Mouse (Mus musculus): ENCODE data around the gene Otulin. TPM values are rescaled to one million over a fixed set of nuclear protein-coding genes. Genes with fewer than 3 reads are reported as not detected.

The Otulin gene
- polyA plus RNA-seq, 1 experiment from 2014 or later, result 30.7 TPM

DNA sequence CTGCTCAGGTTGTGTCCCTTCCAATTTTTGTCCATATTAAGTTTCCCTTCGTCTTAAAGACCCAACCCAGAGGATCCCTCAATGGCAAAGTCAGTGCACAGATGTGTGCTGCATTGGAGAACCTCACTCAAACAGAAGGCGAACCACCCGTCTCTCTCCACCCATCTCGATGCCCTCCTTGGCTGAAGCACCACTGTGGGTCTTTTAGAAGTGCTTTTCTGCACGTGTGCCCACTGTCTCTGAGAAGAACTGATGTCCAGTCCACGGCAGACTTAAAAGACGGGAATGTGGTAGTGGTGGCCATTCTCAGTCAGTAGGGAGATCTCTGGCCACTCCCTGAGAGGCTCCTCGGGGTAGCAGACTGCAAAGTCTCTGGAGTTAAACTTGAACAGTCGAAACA lies 26.1 kb upstream of the Otulin start:
- Histone ChIP-seq H3K4me2 (no peak overlapping the region), H3K4me3 (no peak overlapping the region), H3K9me3 (no peaks in the 10 kb centered on the region), H3K4me1 (no peaks in the 10 kb centered on the region), H3K27me3 (no peaks in the 10 kb centered on the region), H3K9ac (no peak overlapping the region), H3K36me3 (peaks cover 9% of the 10 kb centered on the region; the same call in 1 of the 2 replicates), H3K27ac (no peak overlapping the region)
- no peak for ATAC-seq (ENCODE audit: insufficient number of reproducible peaks, insufficient read depth, low FRiP score, low TSS enrichment, low read depth)
- WGBS, result 79% methylated on average over 9 of the region's 9 CpGs

DNA sequence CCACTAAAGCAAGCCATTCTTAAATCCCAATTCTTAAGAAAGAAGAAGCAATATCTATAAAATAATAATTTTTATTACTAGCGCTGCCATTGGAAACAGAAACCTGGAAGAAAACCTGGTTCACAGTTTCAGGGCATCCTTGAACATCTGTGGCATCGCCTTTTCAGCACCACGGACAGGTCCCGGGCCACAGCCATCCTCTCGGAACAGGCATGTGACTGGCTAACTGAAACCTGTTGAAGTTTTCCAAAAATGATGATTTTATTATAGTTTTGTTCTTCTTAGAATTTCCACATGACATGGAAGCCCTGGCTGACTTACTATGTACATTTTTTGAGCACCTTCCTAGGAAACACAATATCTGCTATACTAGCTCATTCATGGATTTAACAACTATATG lies 24.5 kb upstream of the Otulin start:
- no peak overlapping the region for H3K9ac ChIP-seq
- no peak overlapping the region for H3K4me2 ChIP-seq
- H3K4me3 ChIP-seq, result no peak overlapping the region
- no peaks in the 10 kb centered on the region for H3K27me3 ChIP-seq
- no peak for ATAC-seq (ENCODE audit: insufficient number of reproducible peaks, insufficient read depth, low FRiP score, low TSS enrichment, low read depth)
- H3K4me1 ChIP-seq, result no peaks in the 10 kb centered on the region
- WGBS, result 14% methylated on average over 5 of the region's 5 CpGs
- no peaks in the 10 kb centered on the region for H3K9me3 ChIP-seq
- no peak overlapping the region for H3K27ac ChIP-seq
- H3K36me3 ChIP-seq, result peaks cover 9% of the 10 kb centered on the region; the same call in 1 of the 2 replicates

DNA sequence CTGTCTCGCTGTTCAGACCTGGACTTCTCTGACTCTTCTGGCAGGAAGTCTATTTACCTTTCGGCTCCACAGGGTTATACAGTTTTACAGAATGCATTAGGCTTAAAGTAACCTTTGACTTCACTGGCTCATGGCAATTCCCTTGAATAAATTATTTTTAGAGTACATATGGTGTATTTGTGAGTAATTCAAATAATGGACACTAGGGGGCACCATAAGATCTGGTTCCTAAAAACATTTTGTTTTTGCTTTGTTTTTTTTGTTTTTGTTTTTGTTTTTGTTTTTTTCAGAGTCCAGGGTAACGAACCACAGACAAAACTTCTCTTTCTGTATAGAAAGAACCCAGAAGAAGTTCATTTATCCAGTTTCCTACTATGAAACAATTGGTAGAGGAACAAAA lies 17.2 kb upstream of the Otulin start:
- WGBS, result 44% methylated on average over 3 of the region's 3 CpGs
- H3K27ac ChIP-seq, result no peak overlapping the region
- no peak for ATAC-seq (ENCODE audit: insufficient number of reproducible peaks, insufficient read depth, low FRiP score, low TSS enrichment, low read depth)
- no peak overlapping the region for H3K9ac ChIP-seq
- no peaks in the 10 kb centered on the region for H3K9me3 ChIP-seq
- H3K4me2 ChIP-seq, result no peak overlapping the region
- H3K4me1 ChIP-seq, result no peaks in the 10 kb centered on the region
- no peak overlapping the region for H3K4me3 ChIP-seq
- no peaks in the 10 kb centered on the region for H3K27me3 ChIP-seq
- no peaks in the 10 kb centered on the region for H3K36me3 ChIP-seq

DNA sequence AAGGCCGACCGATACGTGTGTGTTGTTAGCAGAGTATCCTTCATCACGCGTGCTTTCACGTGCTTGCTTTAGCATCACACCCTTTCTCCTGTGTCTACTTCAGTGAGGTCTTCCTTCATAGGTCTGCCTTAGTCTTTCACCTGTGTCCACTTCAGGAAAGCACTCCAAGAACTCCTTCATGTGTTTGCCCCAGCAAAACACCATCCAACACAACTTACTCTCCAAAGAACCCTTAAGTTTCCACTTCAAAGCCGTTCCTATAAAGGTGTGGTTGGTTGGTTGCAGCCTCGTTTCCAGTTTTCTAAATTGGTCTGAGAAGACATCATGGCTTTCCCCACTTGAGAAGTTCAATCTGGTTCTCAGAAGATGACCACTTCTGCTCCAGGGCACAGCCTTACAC lies 16.2 kb upstream of the Otulin start:
- Histone ChIP-seq H3K36me3 (no peaks in the 10 kb centered on the region), H3K4me2 (no peak overlapping the region), H3K9me3 (no peaks in the 10 kb centered on the region), H3K27ac (no peak overlapping the region), H3K27me3 (no peaks in the 10 kb centered on the region), H3K4me3 (no peak overlapping the region), H3K4me1 (no peaks in the 10 kb centered on the region), H3K9ac (no peak overlapping the region)
- WGBS, result 95% methylated on average over 8 of the region's 8 CpGs
- ATAC-seq (ENCODE audit: insufficient number of reproducible peaks, insufficient read depth, low FRiP score, low TSS enrichment, low read depth), result no peak

DNA sequence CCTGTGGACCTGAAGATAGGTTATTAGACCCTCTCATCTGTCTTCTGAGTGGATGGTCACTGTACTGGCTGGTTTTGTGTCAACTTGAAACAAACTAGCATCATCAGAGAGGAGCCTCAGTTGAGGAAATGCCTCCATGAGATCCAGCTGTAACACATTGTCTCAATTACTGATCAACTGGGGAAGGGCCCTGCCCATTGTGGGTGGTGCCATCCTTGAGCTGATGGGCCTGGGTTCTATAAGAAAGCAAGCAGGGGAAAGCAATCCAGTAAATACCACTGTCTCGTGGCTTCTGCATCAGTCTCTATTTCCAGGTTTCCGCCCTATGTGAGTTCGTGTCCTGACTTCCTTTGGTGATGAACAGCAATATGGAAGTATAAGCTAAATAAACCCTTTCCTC lies 14.8 kb upstream of the Otulin start:
- Histone ChIP-seq H3K9ac (no peak overlapping the region), H3K27ac (no peak overlapping the region), H3K4me2 (no peak overlapping the region), H3K36me3 (no peaks in the 10 kb centered on the region), H3K4me3 (no peak overlapping the region), H3K27me3 (no peaks in the 10 kb centered on the region), H3K4me1 (no peaks in the 10 kb centered on the region), H3K9me3 (no peaks in the 10 kb centered on the region)
- no peak for ATAC-seq (ENCODE audit: insufficient number of reproducible peaks, insufficient read depth, low FRiP score, low TSS enrichment, low read depth)
- WGBS, result 59% methylated on average over 3 of the region's 3 CpGs

DNA sequence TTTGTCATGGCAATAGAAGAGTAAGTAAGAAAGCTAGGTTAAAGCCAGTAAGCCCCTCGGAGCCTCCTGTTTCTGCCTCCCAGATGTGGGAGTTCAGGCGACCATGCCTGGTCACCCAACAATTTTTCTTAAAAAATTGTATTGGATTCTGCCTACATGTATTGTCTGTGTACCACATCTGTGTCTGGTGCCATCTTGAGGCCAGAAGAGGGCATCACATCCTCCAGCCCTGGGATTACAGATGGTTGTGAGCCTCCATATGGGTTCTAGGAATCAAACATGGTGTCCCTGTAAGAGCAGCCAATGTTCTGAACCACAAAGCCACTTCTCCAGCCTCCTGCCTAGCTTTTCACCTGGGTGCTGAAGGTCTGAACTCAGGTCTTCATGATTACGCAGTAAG lies 12.4 kb upstream of the Otulin start:
- WGBS, result 88% methylated on average over 3 of the region's 3 CpGs
- ATAC-seq (ENCODE audit: insufficient number of reproducible peaks, insufficient read depth, low FRiP score, low TSS enrichment, low read depth), result no peak

DNA sequence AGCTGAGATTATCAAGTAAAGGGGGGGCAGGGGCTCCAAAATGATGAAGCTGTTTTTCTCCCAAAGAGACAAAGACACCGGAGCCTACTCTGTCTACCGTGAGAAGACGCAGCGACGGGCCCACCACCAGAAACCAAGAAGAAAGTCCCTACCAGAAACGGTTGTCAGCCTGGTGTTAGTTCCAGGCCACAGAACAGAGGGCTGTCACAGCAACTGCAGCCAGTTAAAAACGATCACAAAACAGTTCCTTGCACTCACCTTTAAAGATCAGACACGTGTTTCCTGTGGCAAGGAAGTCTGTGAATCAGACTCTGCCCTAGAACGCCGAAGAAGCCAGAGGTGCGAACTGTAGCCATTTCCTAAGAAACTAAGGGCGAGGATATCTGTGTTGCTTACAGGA lies 10.7 kb upstream of the Otulin start:
- H3K9ac ChIP-seq, result no peak overlapping the region
- H3K4me1 ChIP-seq, result no peaks in the 10 kb centered on the region
- ATAC-seq (ENCODE audit: insufficient number of reproducible peaks, insufficient read depth, low FRiP score, low TSS enrichment, low read depth), result no peak
- H3K27ac ChIP-seq, result no peak overlapping the region
- no peaks in the 10 kb centered on the region for H3K9me3 ChIP-seq
- WGBS, result 76% methylated on average over 12 of the region's 12 CpGs
- no peaks in the 10 kb centered on the region for H3K36me3 ChIP-seq
- H3K4me3 ChIP-seq, result no peak overlapping the region
- no peaks in the 10 kb centered on the region for H3K27me3 ChIP-seq
- H3K4me2 ChIP-seq, result no peak overlapping the region

More for the DNA sequence above, 12.4 kb upstream of the Otulin start:
- Histone ChIP-seq H3K4me1 (no peaks in the 10 kb centered on the region), H3K27ac (no peak overlapping the region), H3K4me2 (no peak overlapping the region), H3K36me3 (no peaks in the 10 kb centered on the region), H3K27me3 (no peaks in the 10 kb centered on the region), H3K4me3 (no peak overlapping the region), H3K9ac (no peak overlapping the region), H3K9me3 (no peaks in the 10 kb centered on the region)

DNA sequence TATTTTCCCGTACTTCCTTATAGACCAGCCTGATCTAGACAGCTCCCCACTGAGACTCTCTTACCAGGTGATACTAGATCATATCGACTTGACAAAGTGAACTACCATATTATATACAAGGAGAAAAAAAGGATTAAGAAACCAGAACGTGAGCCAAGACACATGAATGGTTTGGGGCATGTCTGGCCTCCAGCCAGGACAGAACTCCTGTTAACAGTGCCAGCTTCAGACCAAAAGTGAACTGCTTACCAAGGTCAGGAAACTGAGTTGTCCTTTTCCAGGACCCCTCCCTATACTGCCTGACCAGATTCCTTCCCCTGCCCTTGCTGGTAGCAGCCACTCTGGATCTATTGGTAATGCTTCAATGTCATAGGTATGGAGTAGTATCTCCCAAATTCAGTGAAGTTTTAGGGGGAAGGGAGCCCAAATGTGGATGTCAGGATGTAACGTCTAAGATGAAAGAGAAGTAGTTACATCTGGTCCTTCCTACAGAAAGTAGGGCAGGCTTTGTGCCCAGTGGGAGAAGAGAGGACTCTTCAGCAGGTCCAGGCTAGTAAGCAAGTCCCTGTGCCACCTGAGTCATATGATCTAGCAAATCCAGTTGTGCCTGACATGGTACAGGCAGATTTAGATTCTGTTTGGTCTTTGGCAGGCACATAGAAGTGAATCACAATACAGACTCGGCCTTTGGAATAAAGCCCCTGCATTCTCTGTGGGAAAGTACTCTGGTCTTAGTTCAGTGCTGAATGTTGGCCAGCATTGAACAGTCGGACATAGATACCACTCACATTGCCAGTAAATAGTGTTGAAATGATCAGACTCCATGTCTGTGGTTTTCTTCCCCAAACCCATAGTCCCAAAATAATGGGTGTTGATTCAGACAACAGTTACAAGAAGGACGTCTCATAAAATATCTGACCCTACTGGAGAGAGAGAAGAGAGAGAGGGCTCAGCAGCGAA lies 3.7 kb upstream of the Otulin start:
- Histone ChIP-seq H3K36me3 (no peaks in the 10 kb centered on the region), H3K9me3 (no peaks in the 10 kb centered on the region), H3K9ac (no peak overlapping the region), H3K4me1 (peaks cover 14% of the 10 kb centered on the region), H3K27ac (no peak overlapping the region), H3K4me2 (no peak overlapping the region), H3K4me3 (no peak overlapping the region), H3K27me3 (no peaks in the 10 kb centered on the region)
- ATAC-seq (ENCODE audit: insufficient number of reproducible peaks, insufficient read depth, low FRiP score, low TSS enrichment, low read depth), result no peak
- 75% methylated on average over 8 of the region's 8 CpGs for WGBS

DNA sequence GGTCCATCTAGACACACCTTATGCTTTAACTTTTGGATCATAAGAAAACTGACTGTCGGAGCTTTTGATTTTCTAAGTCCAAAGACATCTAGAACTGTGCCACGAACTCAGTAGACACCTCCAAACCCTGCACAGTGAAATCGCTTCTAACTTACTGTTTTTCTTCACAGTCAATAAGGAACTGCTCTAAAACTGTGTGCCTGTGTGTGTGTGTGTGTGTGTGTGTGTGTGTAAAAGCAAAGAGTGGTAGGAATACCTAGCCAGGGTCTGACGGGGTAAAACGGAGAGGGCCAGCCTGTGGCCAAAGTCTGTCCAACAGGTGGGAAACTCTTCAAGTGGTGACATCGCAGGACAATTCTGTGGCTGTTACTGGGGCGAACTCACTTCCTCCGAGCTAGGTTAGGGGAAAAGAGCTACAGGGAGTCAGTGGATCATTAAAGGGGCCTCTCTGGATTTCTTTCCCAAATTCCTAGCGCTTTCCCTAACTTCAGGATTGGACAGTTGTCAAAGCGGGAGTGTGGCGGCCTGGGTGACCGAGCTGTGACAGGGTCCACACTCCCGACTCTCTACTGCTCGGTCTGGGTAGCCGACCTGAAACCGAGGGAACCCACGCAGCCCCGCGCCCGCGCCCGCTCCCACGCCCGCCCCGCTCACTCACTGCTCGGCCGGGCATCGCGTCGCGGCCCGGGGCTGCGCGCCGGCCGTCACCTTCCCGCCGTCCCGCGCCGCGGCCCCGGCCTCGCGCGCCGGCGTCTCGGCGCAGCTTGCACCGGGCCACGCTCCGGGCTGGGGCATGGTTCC lies 493 bp downstream of the Otulin start:
- Histone ChIP-seq H3K4me2 (peak overlapping the region; percentile 80), H3K9me3 (no peaks in the 10 kb centered on the region), H3K9ac (peak overlapping the region; percentile 88), H3K36me3 (peaks cover 15% of the 10 kb centered on the region), H3K4me1 (peaks cover 26% of the 10 kb centered on the region), H3K27me3 (no peaks in the 10 kb centered on the region), H3K27ac (peak overlapping the region; percentile 57), H3K4me3 (peak overlapping the region; percentile 95)
- peak; percentile 64; the same call in 1 of the 2 replicates for ATAC-seq (ENCODE audit: insufficient number of reproducible peaks, insufficient read depth, low FRiP score, low TSS enrichment, low read depth)
- WGBS, result 3% methylated on average over 50 of the region's 53 CpGs

DNA sequence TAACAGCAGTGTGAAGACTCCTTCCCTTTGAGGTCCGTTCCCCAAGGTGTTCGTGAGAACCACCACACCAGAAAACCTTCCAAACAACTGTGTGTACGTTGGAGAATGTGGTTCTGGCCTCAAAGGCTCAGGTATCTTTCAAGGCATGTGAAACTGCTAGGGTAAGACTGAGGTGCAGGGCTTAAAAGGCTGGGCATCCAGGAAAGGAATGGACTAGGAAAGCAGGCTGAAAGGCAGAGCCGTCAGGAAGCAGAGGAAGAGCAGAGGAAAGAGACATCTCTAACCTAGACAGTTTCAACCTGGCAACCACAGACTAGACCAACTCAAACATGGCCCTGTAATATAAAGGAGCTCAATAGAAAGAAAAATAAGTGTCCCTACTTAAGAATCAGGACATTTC lies 1.4 kb downstream of the Otulin start:
- Histone ChIP-seq H3K4me2 (peak overlapping the region; percentile 80), H3K36me3 (peaks cover 15% of the 10 kb centered on the region), H3K4me1 (peaks cover 26% of the 10 kb centered on the region), H3K9me3 (no peaks in the 10 kb centered on the region), H3K27ac (no peak overlapping the region), H3K9ac (no peak overlapping the region), H3K4me3 (peak overlapping the region; percentile 95; the same call in 1 of the 2 replicates), H3K27me3 (no peaks in the 10 kb centered on the region)
- 74% methylated on average over 4 of the region's 4 CpGs for WGBS
- no peak for ATAC-seq (ENCODE audit: insufficient number of reproducible peaks, insufficient read depth, low FRiP score, low TSS enrichment, low read depth)

DNA sequence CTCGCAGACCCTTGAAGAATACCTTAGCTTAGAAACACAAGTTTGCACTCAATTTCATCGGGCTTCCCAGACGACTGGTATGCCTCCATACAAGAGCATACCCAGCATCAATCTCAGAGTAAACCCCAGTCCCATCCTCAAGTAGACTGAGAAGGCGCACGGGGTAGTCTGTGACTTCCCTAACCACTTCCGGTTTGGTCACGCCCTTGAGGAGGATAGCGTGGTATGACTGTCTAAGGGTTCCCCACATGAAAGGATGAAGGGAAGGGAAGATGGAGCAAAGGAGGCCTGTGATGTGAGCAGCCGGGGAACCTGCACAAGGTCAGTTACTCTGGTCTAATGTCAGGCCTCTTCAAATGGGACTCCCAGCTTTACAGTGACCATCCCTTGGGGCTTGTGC lies 2.7 kb downstream of the Otulin start:
- no peak overlapping the region for H3K27ac ChIP-seq
- no peak overlapping the region for H3K4me2 ChIP-seq
- no peaks in the 10 kb centered on the region for H3K9me3 ChIP-seq
- no peaks in the 10 kb centered on the region for H3K27me3 ChIP-seq
- 95% methylated on average over 9 of the region's 9 CpGs for WGBS
- H3K4me1 ChIP-seq, result peaks cover 26% of the 10 kb centered on the region
- H3K4me3 ChIP-seq, result no peak overlapping the region
- no peak overlapping the region for H3K9ac ChIP-seq
- no peak for ATAC-seq (ENCODE audit: insufficient number of reproducible peaks, insufficient read depth, low FRiP score, low TSS enrichment, low read depth)
- peaks cover 21% of the 10 kb centered on the region for H3K36me3 ChIP-seq
